Mouse (Mus musculus) liver, embryonic 14.5 days (tissue): ENCODE data around the gene Lmo1.

Experiments used
- CTCF ChIP-seq: IDR thresholded peaks from 2 replicates; pipeline ENCODE4 v1.5.1; 2016; ENCODE audit warnings: antibody characterized with exemption, low read depth, control low read depth
- EP300 ChIP-seq: IDR thresholded peaks from 2 replicates; pipeline ENCODE4 v1.6.1; 2016; ENCODE audit warnings: antibody characterized with exemption, low read depth

DNA sequence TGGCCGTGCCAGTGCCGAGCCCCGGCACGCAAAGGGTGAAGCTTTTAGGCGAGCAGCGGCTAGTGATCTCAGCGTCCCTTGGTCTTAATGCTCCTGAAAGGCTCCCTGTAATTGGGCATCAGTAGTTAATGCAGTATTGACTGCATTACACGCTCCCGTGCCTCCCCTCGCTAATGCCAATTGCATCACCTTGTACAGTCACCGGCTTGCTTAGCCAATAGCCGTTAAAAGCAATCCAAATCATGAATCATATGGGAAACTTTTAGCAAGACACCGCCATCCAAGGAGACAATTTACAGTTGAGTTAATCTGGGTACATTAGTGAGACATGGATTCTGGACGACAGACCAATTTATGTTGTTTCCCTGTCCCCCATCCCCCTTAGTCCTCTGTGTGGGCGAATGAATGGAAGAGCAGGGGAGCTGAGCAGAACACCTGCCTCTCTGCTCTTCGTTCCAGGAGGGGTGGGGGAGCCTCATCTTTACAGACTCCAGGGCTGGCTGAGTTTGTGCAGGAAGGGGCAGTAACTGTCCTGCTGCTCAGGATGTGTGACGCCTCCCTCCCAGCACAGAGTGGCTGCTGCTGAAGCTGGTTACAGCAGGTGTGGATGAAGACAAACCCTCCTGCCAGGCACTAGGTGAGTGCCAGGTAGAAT is 8.9 kb downstream of the Lmo1 start:
- no peak for TF ChIP-seq EP300
- TF ChIP-seq CTCF, result no peak
